Mouse (Mus musculus) adrenal gland, postnatal 36 days (tissue): Measurements from ENCODE around the gene Cstad. TPM values are rescaled to one million over a fixed set of nuclear protein-coding genes. Genes with fewer than 3 reads are reported as not detected.

Source experiments
- DNase-seq, 2 experiments: peaks; one replicate each; pipeline ENCODE4 v3.0.0; 2021; ENCODE audit warnings: mixed read lengths in 1 of 2
- total RNA-seq, 2 experiments: library from RNA; stranded (reverse); gene quantifications; 2 replicates each; pipeline ENCODE4 v1.2.3; 2021

Cstad gene
- total RNA-seq, 2 experiments from 2014 or later = 0.40 to 2.1 TPM

DNA sequence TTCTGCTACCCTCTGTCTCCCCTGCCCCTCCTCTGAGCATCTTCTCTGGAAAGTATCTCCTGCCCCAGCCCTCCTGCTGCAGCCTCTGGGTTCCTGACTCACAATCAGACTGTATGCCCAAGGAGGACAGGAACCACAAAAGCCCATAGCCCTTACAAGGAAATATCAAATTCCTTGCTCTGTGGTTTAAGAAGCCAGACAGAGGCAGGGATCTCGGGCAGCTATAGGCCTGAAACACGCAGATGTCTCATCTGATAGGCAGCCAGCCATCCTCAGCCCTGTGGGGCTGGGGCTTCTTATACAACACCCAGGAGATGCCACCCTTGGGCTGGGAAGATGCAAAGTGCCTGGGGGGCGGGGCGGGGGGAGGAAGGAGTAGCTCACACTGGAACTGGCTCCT, 956 bp downstream of the Cstad start:
- no peak for DNase-seq

GRCm38 (mm10) chr2:30599621-30600020, 4.8 kb downstream of the Cstad start:
- DNase-seq = no peak

GRCm38 (mm10) chr2:30600291-30600690, 5.5 kb downstream of the Cstad start:
- DNase-seq = peak; percentile 82 to 88

GRCm38 (mm10) chr2:30600965-30601841, 6.4 kb downstream of the Cstad start:
- DNase-seq = peak; percentile 54 to 72

GRCm38 (mm10) chr2:30602451-30602850, 7.6 kb downstream of the Cstad start:
- no peak for DNase-seq

DNA sequence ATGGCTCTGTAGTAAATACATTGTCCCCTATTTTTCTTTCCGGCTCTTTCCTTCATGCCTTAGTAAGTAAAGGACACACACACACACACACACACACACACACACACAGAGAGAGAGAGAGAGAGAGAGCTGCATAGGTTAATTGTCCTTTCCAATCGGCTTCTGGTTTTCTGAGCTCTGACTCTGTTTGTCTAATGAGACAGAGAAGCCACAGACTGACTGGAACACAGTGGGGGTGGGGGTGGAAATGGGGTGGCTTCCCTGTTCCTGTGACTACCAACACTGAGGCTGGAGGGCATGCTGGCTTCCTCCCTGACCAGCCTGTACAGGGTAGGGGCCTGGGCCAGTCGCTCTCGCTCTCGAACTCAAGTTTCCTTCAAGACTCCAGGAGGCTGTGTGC, 8.9 kb downstream of the Cstad start:
- no peak for DNase-seq

- DNase-seq = no peak
Observed at GRCm38 (mm10) chr2:30604880-30605761, 10.3 kb downstream of the Cstad start.

- DNase-seq = no peak
Observed at GRCm38 (mm10) chr2:30605762-30606051, 10.9 kb downstream of the Cstad start.

- no peak for DNase-seq
Observed at GRCm38 (mm10) chr2:30606621-30607052, 11.8 kb downstream of the Cstad start.

- no peak for DNase-seq
Observed at GRCm38 (mm10) chr2:30607941-30608340, 13.1 kb downstream of the Cstad start.

DNA sequence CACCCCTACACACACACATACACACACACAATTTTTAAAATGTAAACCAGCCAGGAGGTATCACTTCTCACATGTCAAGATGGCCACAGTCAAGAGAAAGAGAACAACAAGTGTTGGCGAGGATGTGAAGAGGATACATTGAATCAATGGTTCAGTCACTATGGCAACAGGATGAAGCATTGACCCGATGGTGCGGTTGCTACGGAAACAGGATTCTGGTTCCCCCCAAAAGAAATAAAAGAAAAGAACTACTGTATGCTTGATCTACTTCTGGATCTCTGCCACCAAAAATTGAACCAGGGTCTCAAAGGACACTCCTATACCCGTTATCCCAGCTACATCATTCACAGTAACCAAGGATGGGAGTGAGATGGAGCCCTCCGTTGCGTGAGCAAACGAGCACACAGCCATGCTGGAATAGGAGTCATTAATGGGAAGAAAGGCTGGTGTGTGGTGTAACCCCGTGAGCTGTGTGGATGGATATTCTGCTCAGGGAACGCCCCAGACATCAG, 13.9 kb downstream of the Cstad start:
- no peak for DNase-seq

GRCm38 (mm10) chr2:30613574-30613973, 18.7 kb downstream of the Cstad start:
- DNase-seq = peak; percentile 69 to 83

DNA sequence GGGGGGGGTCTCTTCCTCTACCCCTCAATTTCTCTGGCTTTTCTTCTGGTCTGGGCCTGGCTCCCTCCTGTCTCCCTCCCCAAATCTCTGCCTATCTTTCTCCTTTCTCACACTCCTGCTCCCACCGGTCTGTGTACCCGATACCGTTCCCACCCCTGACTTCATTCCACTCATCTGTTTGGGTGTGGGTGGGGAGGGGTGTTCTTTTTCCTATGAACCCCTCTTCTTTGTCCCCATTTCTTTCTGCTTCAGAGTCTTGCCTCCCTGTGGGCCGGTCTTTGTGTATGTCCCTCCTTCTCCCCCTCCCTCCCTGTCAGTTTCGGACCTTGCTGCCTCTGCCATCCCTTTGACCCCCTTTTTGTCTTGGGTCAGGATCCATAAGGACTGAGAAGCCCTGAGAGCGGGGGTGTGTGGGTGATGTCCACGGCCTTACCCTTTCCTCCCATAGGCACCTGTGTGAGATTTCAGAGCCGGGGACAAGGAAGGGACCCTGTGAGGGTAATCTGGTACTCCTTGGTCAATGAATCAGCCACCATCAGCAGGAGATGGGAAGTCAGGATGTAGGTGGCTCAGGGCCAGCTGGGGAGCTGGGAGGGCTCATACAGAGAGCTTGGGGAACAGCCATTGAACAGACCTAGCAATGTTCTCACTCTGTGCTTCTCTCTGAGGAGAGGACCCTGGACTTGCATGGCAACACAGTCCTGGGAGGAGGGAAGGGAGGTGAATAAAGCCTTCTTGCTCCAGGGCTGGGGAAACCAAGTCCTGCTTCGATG, 19.5 kb downstream of the Cstad start:
- no peak for DNase-seq

DNA sequence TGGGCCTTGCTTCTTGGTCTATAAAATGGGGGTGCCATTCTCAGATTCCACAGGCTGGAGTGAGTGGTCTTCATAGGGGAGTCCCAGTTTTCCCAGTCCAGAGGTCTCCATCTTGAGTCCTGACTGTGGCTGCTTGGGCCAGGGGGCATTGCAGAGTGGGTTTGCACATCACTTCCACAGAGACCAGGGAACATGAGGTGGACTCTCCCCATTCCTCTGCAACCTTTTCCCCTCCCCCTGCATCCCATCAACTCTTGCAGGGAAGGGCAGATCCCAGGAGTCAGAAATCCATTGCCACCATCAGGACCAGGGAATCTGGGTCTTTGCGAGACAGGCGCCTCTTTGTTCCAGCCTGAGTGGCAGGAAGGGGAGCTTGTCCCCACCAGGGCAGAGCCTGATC, 21.0 kb downstream of the Cstad start:
- DNase-seq = no peak

- no peak for DNase-seq
Observed at GRCm38 (mm10) chr2:30616464-30616863, 21.6 kb downstream of the Cstad start.

DNA sequence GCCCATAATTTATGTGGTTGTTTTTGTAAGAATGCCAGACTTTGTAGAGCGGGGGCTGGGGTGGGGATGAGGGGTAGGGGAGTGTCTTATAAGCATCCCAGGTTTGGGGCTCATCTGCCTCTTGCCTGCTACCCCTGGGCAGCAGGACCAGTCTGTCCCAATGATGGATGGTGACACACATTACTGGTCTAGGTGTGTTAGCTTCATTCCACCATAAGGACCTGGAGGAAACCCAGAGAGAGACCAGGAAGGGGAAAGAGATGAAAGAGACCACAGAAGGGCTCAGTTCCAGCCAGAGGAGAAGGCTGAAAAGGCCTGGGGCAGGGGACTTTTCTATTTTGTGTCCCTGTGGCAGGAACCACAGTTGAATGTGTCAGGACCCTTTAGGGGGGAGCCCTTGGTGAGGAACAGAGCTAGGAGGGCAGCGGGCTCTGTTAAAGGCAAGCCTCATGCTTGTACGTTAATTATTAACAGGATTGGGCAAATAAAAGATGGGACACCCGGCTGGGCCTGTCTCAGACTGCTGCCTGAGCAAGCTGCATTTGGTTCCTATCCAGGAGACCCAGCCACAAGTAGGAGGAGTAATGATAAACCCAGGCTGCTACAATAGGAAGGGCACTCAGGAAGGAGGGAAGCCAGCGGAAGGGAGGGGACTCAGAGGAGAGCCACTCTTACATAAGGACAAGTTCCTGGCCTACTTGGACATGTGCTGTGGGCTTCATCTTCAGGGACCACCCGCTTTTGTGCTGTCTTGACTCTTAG, 23.8 kb downstream of the Cstad start:
- no peak for DNase-seq

DNA sequence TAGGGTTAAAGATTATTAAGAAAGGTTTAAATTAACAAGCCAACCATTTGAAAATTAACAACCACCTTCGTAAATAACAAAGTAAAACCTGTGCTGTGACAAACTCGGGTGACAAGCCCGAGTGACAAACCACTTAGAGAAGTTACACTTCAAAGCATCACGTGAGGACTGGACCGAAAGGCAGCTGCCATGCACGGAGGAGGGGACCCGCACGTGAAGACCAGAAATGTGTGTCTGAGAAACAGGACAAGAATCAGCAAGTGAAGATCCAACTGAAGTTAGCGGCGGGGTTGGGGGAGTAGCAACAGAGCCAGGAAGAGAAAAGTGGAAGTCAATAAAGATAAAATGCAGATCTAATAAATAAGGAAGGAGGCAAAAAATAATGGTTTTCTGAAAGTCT, 29.0 kb downstream of the Cstad start:
- no peak for DNase-seq

GRCm38 (mm10) chr2:30625296-30625826, 30.5 kb downstream of the Cstad start:
- DNase-seq = no peak

GRCm38 (mm10) chr2:30626058-30626675, 31.3 kb downstream of the Cstad start:
- no peak for DNase-seq

DNA sequence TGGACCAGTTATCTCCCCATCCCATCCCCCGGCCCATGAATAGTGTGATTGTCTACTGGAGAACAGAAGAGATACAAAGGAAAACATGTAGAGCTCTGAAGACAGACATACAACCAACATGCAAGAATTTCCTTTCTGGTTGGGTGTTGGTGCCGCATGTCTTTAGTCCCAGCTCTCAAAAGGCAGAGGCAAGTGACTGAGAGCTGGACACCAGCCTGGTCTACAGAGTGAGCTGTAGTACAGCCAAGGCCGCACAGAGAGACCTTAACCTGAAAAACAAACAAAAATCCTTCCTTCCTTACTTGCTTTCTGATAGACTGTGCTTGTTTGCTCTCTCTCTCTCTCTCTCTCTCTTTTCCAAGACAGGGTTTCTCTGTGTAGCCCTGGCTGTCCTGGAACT, 32.5 kb downstream of the Cstad start:
- peak in 1 of 2 experiments; percentile 36 for DNase-seq

GRCm38 (mm10) chr2:30628374-30628773, 33.5 kb downstream of the Cstad start:
- DNase-seq = peak; percentile 51 to 61
